ENCODE assay signal across 8 mouse cellular contexts in genomic region chr2:37338497-37339187, GRCm38 (mm10). TPM values are rescaled to one million over a fixed set of nuclear protein-coding genes. Genes with fewer than 3 reads are reported as not detected.
DNase-seq lines count a peak whose midpoint lies in the region; ATAC-seq and TF ChIP-seq lines count a peak whose summit lies in the region.

No protein-coding gene starts in this region.

- DNase-seq in cerebellum, adult 11 months: peak; percentile 22
- DNase-seq in cerebellum, adult 11-12 months: no peak
- DNase-seq in ovary, postnatal 36 days (ENCODE audit: low spot score): peak; percentile 38
- DNase-seq in ovary, adult 18-20 months (ENCODE audit: low spot score): no peak
- DNase-seq in cerebellum, postnatal 14 days: peak; percentile 71 to 79
- DNase-seq in lung, embryonic 14.5 days: peak; percentile 82
- peak; percentile 49 for DNase-seq in right cerebral cortex, adult 18-20 months

- H3K36me3 ChIP-seq in hindbrain, embryonic 16.5 days (ENCODE audit: control insufficient read depth, insufficient read depth, low read length): no peaks in the 10 kb centered on the region
- H3K36me3 ChIP-seq in lung, embryonic 14.5 days (ENCODE audit: insufficient read depth): no peaks in the 10 kb centered on the region

- no peaks in the 10 kb centered on the region for H3K9me3 ChIP-seq in hindbrain, embryonic 16.5 days (ENCODE audit: control insufficient read depth, low read length)
- no peaks in the 10 kb centered on the region for H3K9me3 ChIP-seq in lung, embryonic 14.5 days (ENCODE audit: low read depth, low read length)

- H3K4me3 ChIP-seq in hindbrain, embryonic 16.5 days (ENCODE audit: low read length): no peak overlapping the region
- H3K4me3 ChIP-seq in lung, embryonic 14.5 days (ENCODE audit: low read depth, low read length): no peak overlapping the region

- H3K9ac ChIP-seq in hindbrain, embryonic 16.5 days (ENCODE audit: low read depth, low read length): no peak overlapping the region
- no peak overlapping the region for H3K9ac ChIP-seq in lung, embryonic 14.5 days

- TF ChIP-seq CTCF in lung, embryonic 14.5 days (IDR thresholded peaks at IDR 0.05; ENCODE audit: low read depth): peak; percentile 73

- no peak overlapping the region for H3K4me2 ChIP-seq in hindbrain, embryonic 16.5 days (ENCODE audit: low read length)
- H3K4me2 ChIP-seq in lung, embryonic 14.5 days: no peak overlapping the region

- no peak overlapping the region for H3K27ac ChIP-seq in hindbrain, embryonic 16.5 days (ENCODE audit: low read depth, low read length)
- no peak overlapping the region for H3K27ac ChIP-seq in lung, embryonic 14.5 days (ENCODE audit: low read depth)

- 0 out of 2 replicates have a peak, but pooled peaks have one; percentile 45 for ATAC-seq in hindbrain, embryonic 16.5 days
- ATAC-seq in lung, embryonic 14.5 days (ENCODE audit: insufficient read depth): no peak

- no peaks in the 10 kb centered on the region for H3K27me3 ChIP-seq in hindbrain, embryonic 16.5 days (replicated peaks; ENCODE audit: control insufficient read depth, insufficient read depth, low read length)
- no peaks in the 10 kb centered on the region for H3K27me3 ChIP-seq in lung, embryonic 14.5 days (ENCODE audit: insufficient read depth, low read length)

- no peaks in the 10 kb centered on the region for H3K4me1 ChIP-seq in hindbrain, embryonic 16.5 days (ENCODE audit: control insufficient read depth, insufficient read depth, low read depth, low read length)
- H3K4me1 ChIP-seq in lung, embryonic 14.5 days (ENCODE audit: insufficient read depth): no peaks in the 10 kb centered on the region

- 58% methylated on average over 10 of the region's 10 CpGs for WGBS in hindbrain, embryonic 16.5 days
- 48% methylated on average over 10 of the region's 10 CpGs for WGBS in lung, embryonic 14.5 days

RNA-seq across cellular contexts. Expression of gene Olfr368, which starts 12.3 kb away (rescaled TPM):
- polyA plus RNA-seq in hindbrain, embryonic 16.5 days (2015; fragmentation: Nextera tagmentation; extraction: Ambion mirVana): not detected in 2 replicates
- polyA plus RNA-seq in lung, embryonic 14.5 days (2014; fragmentation: Nextera tagmentation; extraction: Ambion mirVana): not detected in 2 replicates

RNA-seq across cellular contexts. Expression of gene Pdcl, which starts 20.5 kb away (rescaled TPM):
- 46.3 and 48.5 TPM in 2 replicates for polyA plus RNA-seq in hindbrain, embryonic 16.5 days (2015; fragmentation: Nextera tagmentation; extraction: Ambion mirVana)
- polyA plus RNA-seq in lung, embryonic 14.5 days (2014; fragmentation: Nextera tagmentation; extraction: Ambion mirVana): 47.1 and 52.5 TPM in 2 replicates

Comparison
In these comparisons a context has a peak if more than half of its experiments do, and no peak if none do; other contexts are left out.
1. DNase-seq: peak in cerebellum, adult 11 months (single experiment), ovary, postnatal 36 days (single experiment), cerebellum, postnatal 14 days (2 of 2), lung, embryonic 14.5 days (single experiment) and right cerebral cortex, adult 18-20 months (single experiment); none in cerebellum, adult 11-12 months (single experiment) and ovary, adult 18-20 months (single experiment).